Mouse (Mus musculus): Measurements from ENCODE around the gene Sipa1l1.

Gene Sipa1l1

DNA sequence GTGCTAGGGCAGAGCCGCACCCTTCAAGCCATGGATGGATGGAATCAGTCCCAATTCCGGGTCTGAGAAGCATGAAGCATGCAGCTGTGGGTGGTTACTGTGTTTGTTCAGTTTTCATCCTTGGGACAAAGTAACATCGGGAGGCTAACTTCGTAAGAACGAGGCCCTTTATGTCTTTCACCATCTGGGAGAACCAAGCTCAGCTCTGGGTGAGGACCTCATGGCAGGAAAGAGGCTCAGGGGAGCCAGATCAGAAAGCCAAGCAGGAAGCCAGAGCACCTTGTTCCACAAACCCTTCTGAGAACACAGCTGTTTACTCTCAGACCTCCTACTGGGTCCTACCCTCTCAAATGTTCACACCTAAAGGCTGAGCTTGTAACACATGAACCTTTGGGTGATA, 330.6 kb downstream of the Sipa1l1 start:
- intact Hi-C loops (cut with DNase I): loop anchor here (5.0 kb wide), 3 partner anchors 198 to 518 kb away; no protein-coding TSS in a partner anchor

All from adrenal gland (tissue).